Mouse (Mus musculus) testis, adult 2 months (tissue): Measurements from ENCODE around the gene Vapa.

Experiments
- CTCF ChIP-seq: fragments of 200-500 bp; IDR thresholded peaks from 2 replicates; pipeline ENCODE4 v1.5.1; 2012; ENCODE audit warnings: low read depth, mild to moderate bottlenecking, inconsistent platforms, low read length, moderate library complexity; ENCODE audit not compliant: control insufficient read depth, insufficient read depth, insufficient replicate concordance
- POLR2A ChIP-seq: fragments of 200-500 bp; IDR thresholded peaks from 2 replicates; pipeline ENCODE4 v1.6.1; 2012; ENCODE audit warnings: low read depth, mild to moderate bottlenecking, inconsistent platforms, low read length, moderate library complexity; ENCODE audit not compliant: control insufficient read depth

- TF ChIP-seq CTCF (no peak), POLR2A (no peak)
Observed at GRCm38 (mm10) chr17:65650598-65650997, 37.2 kb upstream of the Vapa start.
